ENCODE assay signal across 15 mouse cellular contexts in genomic region chr9:113283244-113283643, GRCm38 (mm10).
"Had no signal": no experiment of that assay in that cellular context is flagged by ENCODE, and none has a peak within 500 bp of the region (broad histone marks: within the 10 kb centered on the region; RNA-seq: fewer than 3 reads in every experiment).

No protein-coding gene starts in this region.

- H3K36me3 ChIP-seq: neural tube, embryonic 13.5 days; neural tube, embryonic 15.5 days; stomach, embryonic 15.5 days had no signal

- H3K9me3 ChIP-seq: neural tube, embryonic 13.5 days; neural tube, embryonic 15.5 days; stomach, embryonic 15.5 days had no signal

- H3K4me3 ChIP-seq: neural tube, embryonic 13.5 days; neural tube, embryonic 15.5 days; stomach, embryonic 15.5 days had no signal

- DNase-seq: retina, postnatal 1 day; right cerebral cortex, adult 18-20 months; right cerebral cortex, postnatal 14 days; right cerebral cortex, postnatal 25 days; right cerebral cortex, postnatal 4 days; spleen, adult 18-20 months; thymus, adult 18-20 months; thymus, adult 2 months; thymus, postnatal 14 days; thymus, postnatal 25 days; thymus, postnatal 36 days; thymus, postnatal 4 days had no signal

- H3K4me1 ChIP-seq: neural tube, embryonic 13.5 days; neural tube, embryonic 15.5 days; stomach, embryonic 15.5 days had no signal

- H3K27me3 ChIP-seq: neural tube, embryonic 13.5 days; neural tube, embryonic 15.5 days; stomach, embryonic 15.5 days had no signal
